17 mouse cellular contexts compared by ENCODE assay signal in the genomic region with DNA sequence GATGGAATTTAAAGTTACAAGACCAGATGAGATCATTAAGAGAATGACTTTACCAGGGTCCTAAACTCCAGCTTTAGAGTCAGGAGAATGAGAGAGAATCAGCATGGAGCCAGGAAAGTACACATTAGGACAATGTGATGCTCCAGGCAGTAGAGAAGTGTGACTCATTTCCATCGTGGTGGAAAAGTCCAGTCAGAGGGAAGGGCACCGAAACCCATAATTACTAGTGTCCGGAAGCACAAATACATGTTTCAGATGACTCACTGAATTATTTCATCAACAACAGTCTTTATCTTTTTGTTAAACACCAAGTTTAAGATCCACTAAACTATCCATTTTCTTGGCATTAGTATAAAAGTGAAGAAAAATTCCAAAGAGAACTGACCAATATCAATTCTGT. TPM values are rescaled to one million over a fixed set of nuclear protein-coding genes. Genes with fewer than 3 reads are reported as not detected.
DNase-seq lines count a peak whose midpoint lies in the region.
"Had no signal": no experiment of that assay in that cellular context is flagged by ENCODE, and none has a peak within 500 bp of the region (broad histone marks: within the 10 kb centered on the region; RNA-seq: fewer than 3 reads in every experiment).

No protein-coding gene starts in this region.

- peak; percentile 41 to 78 for DNase-seq in adrenal gland, adult (ENCODE audit: inconsistent age in 2 of 2, low spot score in 1 of 2)
- no peak for DNase-seq in adrenal gland, adult 8-10 months
- DNase-seq in MN1 (ENCODE audit: low spot score): peak; percentile 22
- DNase-seq in brain, adult 2 months (ENCODE audit: low read depth, low spot score): peak; percentile 31
- no peak for DNase-seq in right cerebral cortex, adult 2 months (ENCODE audit: low spot score in 2 of 2)
- no peak for DNase-seq in layer of hippocampus, postnatal 25 days (ENCODE audit: extremely low spot score in 1 of 2, low spot score in 1 of 2)
- DNase-seq in heart, adult 9 months (ENCODE audit: low spot score in 2 of 2): no peak
- DNase-seq: cerebellum, adult 8-10 months; cerebellum, postnatal 25 days; gastrocnemius, postnatal 14 days; kidney, adult 18-20 months; kidney, postnatal 4 days; layer of hippocampus, postnatal 36 days; left cerebral cortex, postnatal 4 days; liver, postnatal 0 days; lung, postnatal 36 days; thymus, postnatal 14 days had no signal

RNA-seq across cellular contexts. Expression of a gene that starts 57.2 kb away (rescaled TPM):
- total RNA-seq in adrenal gland, adult 8-10 months (2022): 100 to 1,000 TPM; 360 to 563 (median 476) TPM
- total RNA-seq in layer of hippocampus, postnatal 25 days (2021): 100 to 1,000 TPM; 181 to 187 TPM

Comparison
In these comparisons a context has a peak if more than half of its experiments do, and no peak if none do; other contexts are left out.
1. DNase-seq: peak in adrenal gland, adult (2 of 2), MN1 (single experiment) and brain, adult 2 months (single experiment); none in adrenal gland, adult 8-10 months (single experiment), right cerebral cortex, adult 2 months (0 of 2), layer of hippocampus, postnatal 25 days (0 of 2) and heart, adult 9 months (0 of 2).